Mouse (Mus musculus) thymus, adult 2 months (tissue): ENCODE measurements around the gene Elk4. TPM values are rescaled to one million over a fixed set of nuclear protein-coding genes. Genes with fewer than 3 reads are reported as not detected.

Experiments used
- DNase-seq: peaks from one replicate; pipeline ENCODE4 v3.0.0; 2021
- H3K27ac ChIP-seq: fragments of 200-500 bp; 2 replicates; pipeline ENCODE4 v1.5.1; 2012; ENCODE audit warnings: low read length, control low read depth; ENCODE audit not compliant: control insufficient read depth, insufficient read depth
- H3K27me3 ChIP-seq: fragments of 200-500 bp; 2 replicates; pipeline ENCODE4 v1.6.1; 2012; ENCODE audit warnings: mild to moderate bottlenecking, low read length, moderate library complexity, mixed read lengths; ENCODE audit not compliant: control insufficient read depth, insufficient read depth
- H3K36me3 ChIP-seq: fragments of 200-500 bp; 2 replicates; pipeline ENCODE4 v1.6.1; 2012; ENCODE audit warnings: mild to moderate bottlenecking, low read length, moderate library complexity; ENCODE audit not compliant: control insufficient read depth, insufficient read depth
- H3K4me1 ChIP-seq: fragments of 200-500 bp; replicated peaks from 2 replicates; pipeline ENCODE4 v1.6.1; 2012; ENCODE audit warnings: low read length; ENCODE audit not compliant: control insufficient read depth, insufficient read depth
- H3K4me3 ChIP-seq: fragments of 200-500 bp; 2 replicates; pipeline ENCODE4 v1.5.1; 2012; ENCODE audit warnings: mild to moderate bottlenecking, low read length, control low read depth, moderate library complexity; ENCODE audit not compliant: control insufficient read depth, insufficient read depth
- CTCF ChIP-seq: fragments of 200-500 bp; IDR thresholded peaks from 2 replicates; pipeline ENCODE4 v1.5.1; 2012; ENCODE audit warnings: mild to moderate bottlenecking, control low read depth, low read length, moderate library complexity, borderline replicate concordance; ENCODE audit not compliant: control insufficient read depth, poor library complexity, insufficient read depth; ENCODE audit errors: extremely low read depth
- POLR2A ChIP-seq: fragments of 200-500 bp; IDR thresholded peaks from 2 replicates; pipeline ENCODE4 v1.6.1; 2012; ENCODE audit warnings: mild to moderate bottlenecking, low read length, control low read depth, moderate library complexity; ENCODE audit not compliant: control insufficient read depth, poor library complexity, insufficient read depth; ENCODE audit errors: extremely low read depth
- WGBS: fragments of 180-500 bp; shearing (Covaris S2); methylation state at CpG from one replicate; pipeline ENCODE4 v1.1.7; 2018; 5-methylcytosine and 5-hydroxymethylcytosine counted together
- polyA plus RNA-seq: library from polyadenylated mRNA; depleted of rRNA; stranded (reverse); fragments of >200 nt; gene quantifications from 2 replicates; pipeline ENCODE4 v1.2.3, GENCODE M21; 2012

Elk4 gene
- polyA plus RNA-seq, 1 experiment: 82.3 TPM

DNA sequence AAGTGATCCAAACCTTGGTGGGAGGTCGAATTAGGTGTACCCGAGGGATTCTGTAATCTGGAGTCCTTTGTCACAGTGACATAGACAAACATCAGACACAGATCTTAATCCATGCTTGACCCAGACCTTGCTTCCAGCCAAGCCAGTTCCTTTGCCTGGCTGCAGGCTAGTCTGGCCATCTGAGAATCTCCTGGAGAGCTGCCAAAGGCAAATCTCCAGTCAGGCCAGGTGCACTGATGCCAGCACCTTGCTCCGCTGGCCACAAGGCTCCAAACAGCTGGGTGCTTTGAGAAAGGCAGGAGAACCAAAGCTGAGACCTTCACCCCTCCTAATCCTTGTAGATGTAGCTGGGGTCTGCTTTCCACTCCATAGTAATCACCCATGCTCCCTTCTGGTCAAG is 44.3 kb downstream of the Elk4 start:
- H3K27me3 ChIP-seq: no peaks in the 10 kb centered on the region
- H3K27ac ChIP-seq: no peak overlapping the region
- 96% methylated on average over 3 of the region's 3 CpGs for WGBS
- no peak for DNase-seq
- H3K4me3 ChIP-seq: no peak overlapping the region
- no peaks in the 10 kb centered on the region for H3K36me3 ChIP-seq
- H3K4me1 ChIP-seq: peaks cover 7% of the 10 kb centered on the region; the same call in 1 of the 2 replicates
- TF ChIP-seq POLR2A: no peak

DNA sequence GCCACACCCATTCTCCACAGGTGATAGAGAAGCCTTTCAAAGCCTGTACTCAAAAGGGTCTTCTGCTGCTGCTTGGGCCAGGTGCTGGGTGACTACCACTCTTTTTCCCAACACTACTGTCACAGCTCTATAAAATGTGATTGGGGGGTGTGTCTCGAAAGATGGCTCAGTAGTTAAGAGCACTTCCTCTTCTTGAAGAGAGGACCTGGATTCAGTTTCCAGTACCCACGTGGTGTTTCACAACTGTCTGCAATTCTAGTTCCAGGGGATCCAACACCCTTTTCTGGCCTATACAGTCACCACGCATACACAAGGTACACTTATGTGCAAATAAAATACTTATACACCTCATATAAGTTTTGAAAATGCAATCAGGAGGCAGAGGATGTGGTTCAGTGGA is 47.0 kb downstream of the Elk4 start:
- no peak for DNase-seq
- WGBS: 49% methylated on average over 3 of the region's 3 CpGs
- Histone ChIP-seq H3K27ac (no peak overlapping the region), H3K27me3 (no peaks in the 10 kb centered on the region), H3K4me3 (no peak overlapping the region), H3K4me1 (peaks cover 7% of the 10 kb centered on the region; the same call in 1 of the 2 replicates), H3K36me3 (no peaks in the 10 kb centered on the region)
- TF ChIP-seq CTCF: no peak
- TF ChIP-seq POLR2A: no peak

DNA sequence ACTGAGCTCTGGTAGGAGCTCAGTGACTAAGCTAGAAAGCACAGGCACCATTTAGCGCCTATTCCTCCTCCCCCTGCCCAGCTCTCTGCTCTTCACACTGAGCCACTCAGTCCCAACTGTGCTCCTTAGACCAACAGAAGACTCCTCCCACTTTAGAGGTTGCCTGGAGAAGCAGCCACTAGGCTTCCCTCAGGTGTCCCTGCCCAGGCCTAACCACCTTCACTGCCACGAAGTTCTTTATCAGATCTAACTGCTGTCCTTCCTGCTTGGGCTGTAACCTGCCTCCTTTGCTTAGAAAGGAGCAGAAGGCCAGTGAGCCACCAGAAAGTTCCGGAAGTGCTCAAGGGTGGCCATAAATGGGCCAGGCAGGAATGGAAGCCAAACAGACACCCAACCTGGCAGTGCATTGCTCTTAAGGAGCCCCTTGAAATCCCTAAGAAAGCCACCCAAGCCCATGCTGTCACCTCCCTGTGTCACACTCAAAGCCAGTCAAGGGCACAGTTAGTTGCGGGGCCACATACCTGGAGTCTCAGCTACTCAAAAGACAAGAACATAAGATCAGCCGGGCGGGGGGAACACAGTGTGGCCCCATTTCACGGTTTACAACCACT is 47.8 kb downstream of the Elk4 start:
- no peak for DNase-seq
- peaks cover 7% of the 10 kb centered on the region; the same call in 1 of the 2 replicates for H3K4me1 ChIP-seq
- no peak overlapping the region for H3K27ac ChIP-seq
- WGBS: 76% methylated on average over 7 of the region's 7 CpGs
- H3K27me3 ChIP-seq: no peaks in the 10 kb centered on the region
- no peak overlapping the region for H3K4me3 ChIP-seq
- H3K36me3 ChIP-seq: no peaks in the 10 kb centered on the region
- TF ChIP-seq POLR2A: no peak
- TF ChIP-seq CTCF: no peak

DNA sequence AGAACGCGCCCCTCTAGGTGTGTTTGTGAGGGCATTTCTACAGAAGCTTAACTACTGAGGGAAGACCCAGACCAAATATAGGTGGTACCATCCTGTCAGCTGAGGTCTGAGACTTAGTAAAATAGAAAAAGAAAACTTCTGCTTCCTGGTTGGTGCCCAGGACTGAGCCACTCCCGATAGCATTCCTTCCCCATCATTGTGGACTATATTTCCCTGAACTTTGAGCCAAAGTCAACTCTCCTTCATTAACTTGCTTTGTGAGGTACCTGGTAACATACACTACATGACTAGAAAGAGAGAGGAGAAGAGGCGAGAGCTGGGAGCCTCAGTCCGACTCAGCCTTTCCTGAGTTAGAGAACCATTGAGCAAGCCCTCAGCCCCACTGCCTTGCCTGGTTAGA is 51.2 kb downstream of the Elk4 start:
- Histone ChIP-seq H3K4me1 (peaks cover 7% of the 10 kb centered on the region; the same call in 1 of the 2 replicates), H3K27ac (no peak overlapping the region), H3K4me3 (no peak overlapping the region), H3K27me3 (no peaks in the 10 kb centered on the region), H3K36me3 (no peaks in the 10 kb centered on the region)
- DNase-seq: no peak
- 95% methylated on average over 5 of the region's 5 CpGs for WGBS
- TF ChIP-seq POLR2A (no peak), CTCF (no peak)

DNA sequence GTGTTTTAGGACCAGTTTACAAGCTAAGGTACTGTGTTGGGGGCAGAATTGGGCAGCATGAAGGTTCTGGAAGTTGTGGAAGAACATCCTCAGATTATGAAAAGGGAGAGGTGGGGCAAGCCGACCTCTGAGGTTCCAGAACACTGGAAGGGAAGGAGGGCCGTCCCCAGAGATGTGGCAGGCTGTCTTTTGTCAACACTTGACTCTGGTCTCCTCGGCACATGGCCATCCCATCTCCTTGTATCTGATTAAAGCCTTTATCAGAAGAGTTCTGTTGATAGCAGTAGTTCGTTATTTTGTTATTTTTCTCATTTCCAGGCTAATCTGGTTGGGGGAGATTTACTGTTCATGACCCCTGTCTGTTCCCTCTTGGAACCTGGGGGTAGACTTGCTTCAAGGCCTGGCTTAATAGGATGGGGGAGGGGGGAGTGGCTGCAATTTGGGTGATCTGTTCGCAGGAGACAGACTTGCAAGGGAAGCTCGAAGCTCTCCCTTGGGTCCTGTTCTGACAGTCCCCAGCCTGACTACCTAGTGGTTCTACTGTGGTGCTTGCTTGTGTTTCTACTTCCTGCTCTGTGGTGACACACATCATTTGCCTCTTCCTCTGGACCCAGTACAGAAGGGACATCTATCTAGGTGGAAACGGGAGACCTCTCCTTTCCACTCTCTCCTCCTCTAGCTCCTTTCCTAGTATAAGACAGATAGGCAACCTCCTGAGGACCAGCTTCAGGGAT is 52.8 kb downstream of the Elk4 start:
- Histone ChIP-seq H3K4me1 (peaks cover 1% of the 10 kb centered on the region; the same call in 1 of the 2 replicates), H3K4me3 (no peak overlapping the region), H3K27me3 (no peaks in the 10 kb centered on the region), H3K27ac (no peak overlapping the region), H3K36me3 (no peaks in the 10 kb centered on the region)
- no peak for DNase-seq
- 53% methylated on average over 7 of the region's 7 CpGs for WGBS
- TF ChIP-seq CTCF: no peak

DNA sequence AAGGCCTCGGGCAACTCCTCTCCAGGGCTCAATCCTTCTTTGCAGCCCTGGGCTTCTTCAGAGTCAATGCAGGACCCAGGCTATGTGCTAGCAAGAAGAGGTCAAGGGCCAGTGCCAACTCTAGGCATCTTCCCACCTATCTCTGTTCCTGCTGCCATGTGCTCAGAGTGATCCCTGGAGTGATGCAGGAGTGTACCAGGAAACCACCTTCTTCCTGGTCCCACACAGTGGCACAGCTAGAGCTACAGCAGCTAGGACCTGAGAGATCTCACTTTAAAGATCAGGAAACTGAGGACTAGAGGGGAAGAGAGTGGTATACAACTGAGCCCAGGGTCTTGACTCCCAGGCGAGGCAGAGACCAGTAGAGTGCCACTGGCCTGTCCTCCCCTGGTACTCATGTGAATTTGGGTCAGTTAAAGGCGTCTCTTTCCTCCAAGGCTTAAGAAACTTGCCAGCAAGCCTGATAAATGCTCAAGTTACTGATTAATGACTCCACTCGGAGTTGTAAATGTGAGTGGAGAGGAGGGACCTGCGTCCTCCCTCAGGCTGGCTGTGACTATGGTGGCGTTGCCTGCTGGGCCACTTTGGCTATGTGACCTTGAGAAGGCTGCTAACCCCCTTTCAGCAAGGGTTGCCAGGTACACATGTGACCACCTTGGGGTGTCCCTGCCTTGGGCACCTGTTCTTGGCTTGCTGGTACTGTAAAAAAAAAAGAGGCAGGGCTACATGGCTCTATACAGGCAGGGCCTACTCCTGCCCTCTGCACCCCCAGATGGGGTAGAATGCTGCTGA is 54.5 kb downstream of the Elk4 start:
- H3K36me3 ChIP-seq: no peaks in the 10 kb centered on the region
- H3K4me1 ChIP-seq: no peaks in the 10 kb centered on the region; the same call in 1 of the 2 replicates
- DNase-seq: no peak
- H3K27me3 ChIP-seq: no peaks in the 10 kb centered on the region
- WGBS: 88% methylated on average over 6 of the region's 6 CpGs
- TF ChIP-seq POLR2A: no peak
- no peak for TF ChIP-seq CTCF
- no peak overlapping the region for H3K27ac ChIP-seq
- H3K4me3 ChIP-seq: no peak overlapping the region
